Mouse (Mus musculus) G1E-ER4 (cell line): ENCODE results near the gene Rhoh. TPM values are rescaled to one million over a fixed set of nuclear protein-coding genes. Genes with fewer than 3 reads are reported as not detected.

Experiments used
- GATA1 ChIP-seq: IDR thresholded peaks from one replicate; pipeline ENCODE4 v1.8.0; 2012; ENCODE audit warnings: low read length, inconsistent platforms
- polyA plus RNA-seq: library from polyadenylated mRNA; stranded (reverse); fragments of >175 nt; gene quantifications from 2 replicates; pipeline ENCODE4 v1.2.3, GENCODE M21; 2012

The Rhoh gene
- polyA plus RNA-seq, 1 experiment = not detected

- TF ChIP-seq GATA1 = no peak
Observed at GRCm38 (mm10) chr5:65900862-65901265, 39.9 kb downstream of the Rhoh start.

DNA sequence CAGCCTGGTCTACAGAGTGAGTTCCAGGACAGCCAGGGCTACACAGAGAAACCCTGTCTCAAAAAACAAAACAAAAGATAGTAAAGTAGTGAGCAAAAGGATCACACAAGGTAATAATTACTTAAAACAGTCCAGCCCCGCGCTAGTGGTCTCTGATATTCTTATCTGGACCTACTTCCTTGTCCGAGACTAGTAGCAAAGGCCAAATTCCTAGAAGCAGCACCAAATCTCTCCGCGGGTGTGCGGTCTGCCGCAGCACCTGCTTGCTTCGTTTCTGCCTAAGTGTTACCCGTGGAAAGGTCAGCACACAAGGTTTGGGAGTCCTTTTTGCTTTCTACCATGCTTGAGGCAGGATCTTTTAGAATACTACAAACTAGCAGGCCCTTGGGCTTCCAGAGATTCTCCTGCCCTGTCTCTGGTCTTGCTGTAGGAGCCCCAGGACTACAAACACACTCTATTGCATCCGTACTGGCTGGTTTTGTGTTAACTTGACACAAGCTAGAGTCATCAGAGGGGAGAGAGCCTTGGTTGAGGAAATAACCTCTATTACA is 40.9 kb downstream of the Rhoh start:
- TF ChIP-seq GATA1 = no peak

GRCm38 (mm10) chr5:65902811-65903210 is 41.8 kb downstream of the Rhoh start:
- no peak for TF ChIP-seq GATA1

- no peak for TF ChIP-seq GATA1
Observed at GRCm38 (mm10) chr5:65904476-65904875, 43.5 kb downstream of the Rhoh start.

DNA sequence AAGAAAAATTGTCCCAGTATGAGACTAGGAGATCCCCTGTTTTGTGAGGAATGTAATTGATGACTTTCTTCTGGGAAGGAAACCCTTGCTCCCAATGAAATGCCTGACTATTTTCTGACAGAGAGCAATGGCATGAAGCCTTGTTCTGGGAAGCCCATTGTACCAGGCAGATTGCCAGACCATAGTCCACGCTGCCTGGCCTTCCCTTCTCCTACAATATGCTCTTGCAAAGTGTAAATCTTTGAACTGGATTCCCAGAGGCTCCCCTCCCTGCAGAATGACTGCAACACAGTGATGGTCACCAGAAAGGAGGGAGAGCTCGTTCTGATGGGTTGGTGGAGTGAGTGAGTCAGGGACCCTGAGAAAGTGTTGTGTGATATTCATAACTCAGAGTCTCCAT is 47.7 kb downstream of the Rhoh start:
- TF ChIP-seq GATA1 = no peak

DNA sequence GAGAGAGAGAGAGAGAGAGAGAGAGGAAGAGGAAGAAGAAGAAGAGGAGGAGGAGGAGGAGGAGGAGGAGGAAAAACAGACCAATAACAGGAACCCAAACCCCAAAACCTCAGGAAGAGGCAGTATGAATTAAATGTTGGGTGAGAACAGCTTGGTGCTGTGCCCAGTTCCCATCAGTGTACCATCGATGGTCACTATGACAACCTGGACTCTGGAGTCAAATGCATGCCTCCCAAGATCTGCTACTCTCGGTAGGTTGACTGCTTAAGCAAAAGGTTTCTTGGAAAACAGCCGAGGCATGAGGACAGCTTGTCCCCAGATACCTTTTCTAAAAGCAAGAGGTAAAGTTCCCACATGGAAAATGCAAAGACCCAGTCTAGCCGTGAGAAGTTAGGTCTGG is 48.3 kb downstream of the Rhoh start:
- no peak for TF ChIP-seq GATA1

GRCm38 (mm10) chr5:65910398-65910797 is 49.4 kb downstream of the Rhoh start:
- TF ChIP-seq GATA1 = no peak

DNA sequence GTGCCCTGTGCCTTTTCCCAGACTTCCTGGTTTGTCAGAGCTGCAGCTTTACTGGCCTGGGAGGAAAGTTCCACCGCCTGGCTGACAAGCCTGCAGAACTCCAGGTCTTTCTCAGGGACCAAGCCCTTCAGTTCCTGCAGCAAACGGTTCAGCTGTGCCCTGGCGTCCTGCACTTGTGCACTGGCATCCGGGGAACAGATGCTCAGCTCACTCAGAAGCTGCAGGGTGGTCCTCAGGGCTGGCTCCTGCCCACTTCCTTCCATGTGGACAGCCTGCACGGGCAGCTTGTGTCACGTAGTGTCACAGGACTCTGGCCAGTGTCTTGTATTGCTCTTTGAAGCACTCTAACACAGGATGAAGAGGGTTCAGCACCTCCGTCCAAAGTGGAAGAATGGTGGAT is 50.7 kb downstream of the Rhoh start:
- TF ChIP-seq GATA1 = no peak

- no peak for TF ChIP-seq GATA1
Observed at GRCm38 (mm10) chr5:65912201-65912600, 51.2 kb downstream of the Rhoh start.

GRCm38 (mm10) chr5:65913126-65913525 is 52.1 kb downstream of the Rhoh start:
- TF ChIP-seq GATA1 = no peak

- no peak for TF ChIP-seq GATA1
Observed at GRCm38 (mm10) chr5:65914342-65914741, 53.3 kb downstream of the Rhoh start.

GRCm38 (mm10) chr5:65916930-65917329 is 55.9 kb downstream of the Rhoh start:
- no peak for TF ChIP-seq GATA1

GRCm38 (mm10) chr5:65918601-65919000 is 57.6 kb downstream of the Rhoh start:
- TF ChIP-seq GATA1 = no peak

- no peak for TF ChIP-seq GATA1
Observed at GRCm38 (mm10) chr5:65919326-65919725, 58.3 kb downstream of the Rhoh start.

GRCm38 (mm10) chr5:65919904-65920303 is 58.9 kb downstream of the Rhoh start:
- no peak for TF ChIP-seq GATA1

DNA sequence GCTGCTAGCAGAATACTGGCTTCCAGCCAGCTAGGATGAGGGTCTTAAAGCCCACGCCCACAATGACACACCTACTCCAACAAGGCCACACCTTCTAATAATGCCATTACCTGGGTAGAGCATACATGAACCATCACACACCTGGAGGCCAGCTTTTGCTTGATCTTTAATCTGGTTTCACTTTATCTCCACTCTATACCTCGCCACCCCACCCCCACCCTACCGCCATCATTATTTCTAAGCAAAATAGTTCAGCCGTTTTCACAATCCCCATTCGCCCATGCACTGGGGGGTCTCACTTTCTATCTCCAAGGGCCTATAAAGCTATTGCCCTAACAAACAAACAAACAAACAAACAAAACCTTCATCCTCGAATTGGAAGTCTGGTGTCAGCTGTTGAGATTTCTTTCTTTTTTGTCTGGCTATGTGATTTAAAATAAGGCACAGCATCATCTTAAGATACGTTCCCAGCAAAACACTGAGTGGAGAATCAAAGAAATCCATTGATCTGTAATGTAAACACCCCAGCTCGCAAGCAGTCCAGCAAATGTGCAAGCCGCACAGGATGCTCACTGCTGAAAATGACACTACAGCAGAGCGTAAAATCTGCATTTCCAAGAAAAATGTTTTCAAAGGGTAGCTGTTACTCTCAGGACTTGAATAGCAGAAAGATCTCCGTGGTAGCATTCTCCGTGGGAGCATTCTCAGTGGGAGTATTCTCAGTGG is 59.9 kb downstream of the Rhoh start:
- no peak for TF ChIP-seq GATA1

GRCm38 (mm10) chr5:65921477-65922138 is 60.6 kb downstream of the Rhoh start:
- TF ChIP-seq GATA1 = no peak
